Mouse (Mus musculus) retina, postnatal 1 day (tissue): ENCODE results near the gene Renbp.

Source experiments
- DNase-seq: peaks from one replicate; pipeline ENCODE4 v3.0.0-alpha.2; 2012

Renbp gene

DNA sequence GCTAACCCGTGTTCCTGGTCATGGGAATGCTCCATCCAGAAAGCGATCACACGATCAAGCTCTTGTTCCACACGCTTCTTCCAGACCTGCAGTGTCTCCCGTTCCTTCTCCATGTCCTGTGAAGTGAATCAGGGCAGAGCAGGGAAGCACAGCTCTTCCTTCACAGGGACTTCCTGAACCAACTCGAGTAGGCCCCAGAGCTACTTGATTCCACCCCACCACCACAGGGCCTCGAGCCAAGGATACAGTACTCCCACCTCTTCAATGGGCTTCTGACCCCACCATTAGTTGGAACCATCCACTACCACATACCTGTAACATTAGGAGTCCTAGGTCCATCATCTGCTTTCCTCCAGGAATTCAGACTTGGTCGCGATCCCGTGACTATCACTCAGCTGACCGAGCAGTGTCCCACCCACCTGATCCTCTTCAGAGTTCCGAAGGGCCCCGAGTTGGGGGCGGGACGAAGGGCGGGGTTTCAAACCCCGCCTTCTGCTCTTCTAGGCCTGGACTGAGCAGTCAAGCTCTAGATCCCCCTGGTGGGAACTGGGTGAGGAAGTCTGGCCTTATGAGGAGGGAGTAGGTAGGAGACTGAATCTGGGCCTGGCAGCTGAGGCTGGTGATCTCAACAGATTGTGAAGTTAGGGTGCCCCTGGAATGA, at the start of gene Renbp:
Gene Renbp (minus strand): TSS at position 449 of the 661 bp plus-strand sequence.
- DNase-seq = peak; percentile 82

- no peak for DNase-seq
Measured at GRCm38 (mm10) chrX:73977783-73978182, 47.1 kb upstream of the Renbp start.

DNA sequence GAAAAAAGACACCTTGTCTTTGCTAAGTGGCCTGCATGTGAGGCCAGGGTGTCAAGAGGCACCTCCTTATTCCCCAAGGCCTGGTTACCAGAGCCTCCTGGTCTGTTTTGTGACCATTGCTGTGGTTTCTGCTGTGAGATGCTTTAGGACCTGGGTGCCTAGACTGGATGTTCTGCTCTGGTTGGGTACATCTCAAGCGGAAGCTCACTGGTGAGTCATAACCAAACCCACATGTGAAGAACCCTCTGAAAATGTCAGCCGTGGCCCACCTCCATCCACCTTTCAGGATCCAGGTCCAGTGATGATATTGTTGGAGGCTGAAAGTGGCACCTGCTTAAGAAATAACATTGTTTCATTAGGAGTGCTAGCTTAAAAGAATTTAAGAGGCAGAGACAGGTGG, 45.6 kb upstream of the Renbp start:
- no peak for DNase-seq

DNA sequence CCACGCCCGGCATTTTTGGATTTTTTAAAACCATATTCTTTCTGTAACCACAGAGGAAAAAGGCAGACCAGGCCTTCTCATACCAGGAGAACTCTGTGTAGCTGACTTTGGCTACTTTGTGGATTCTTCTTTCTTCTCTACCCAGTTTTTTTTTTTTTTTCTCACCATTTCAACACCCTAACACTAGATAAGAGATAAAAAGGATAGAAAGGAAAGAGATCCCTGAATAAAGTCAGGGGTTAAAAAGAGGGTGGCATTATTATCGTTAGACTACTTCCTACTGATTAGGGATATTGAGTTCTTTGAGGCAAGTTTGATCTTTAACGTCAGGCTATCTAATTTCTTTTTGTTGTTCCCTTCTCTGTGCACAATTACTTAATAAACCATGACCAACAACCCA, 42.1 kb upstream of the Renbp start:
- DNase-seq = no peak

GRCm38 (mm10) chrX:73970781-73971180, 40.1 kb upstream of the Renbp start:
- no peak for DNase-seq

DNA sequence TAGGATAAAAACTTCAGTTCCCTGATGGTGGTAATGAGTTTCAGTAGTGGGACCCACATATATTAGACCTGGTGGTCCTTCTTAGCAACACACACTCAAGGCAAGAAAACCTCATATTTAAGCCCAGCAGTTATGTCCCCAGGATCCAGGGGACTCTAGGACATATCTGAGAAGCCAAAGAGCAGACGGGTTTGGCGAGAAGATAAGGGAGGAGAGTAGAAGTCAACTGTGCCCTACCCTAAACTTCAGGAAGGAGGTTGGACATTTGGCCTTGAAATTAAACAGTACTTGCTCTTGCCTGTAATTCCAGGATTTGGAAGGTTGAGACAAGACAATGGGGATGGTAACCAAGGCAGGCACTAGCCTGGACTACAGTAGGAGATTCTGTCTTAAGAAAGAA, 39.1 kb upstream of the Renbp start:
- no peak for DNase-seq

- no peak for DNase-seq
Measured at GRCm38 (mm10) chrX:73969167-73969566, 38.5 kb upstream of the Renbp start.

DNA sequence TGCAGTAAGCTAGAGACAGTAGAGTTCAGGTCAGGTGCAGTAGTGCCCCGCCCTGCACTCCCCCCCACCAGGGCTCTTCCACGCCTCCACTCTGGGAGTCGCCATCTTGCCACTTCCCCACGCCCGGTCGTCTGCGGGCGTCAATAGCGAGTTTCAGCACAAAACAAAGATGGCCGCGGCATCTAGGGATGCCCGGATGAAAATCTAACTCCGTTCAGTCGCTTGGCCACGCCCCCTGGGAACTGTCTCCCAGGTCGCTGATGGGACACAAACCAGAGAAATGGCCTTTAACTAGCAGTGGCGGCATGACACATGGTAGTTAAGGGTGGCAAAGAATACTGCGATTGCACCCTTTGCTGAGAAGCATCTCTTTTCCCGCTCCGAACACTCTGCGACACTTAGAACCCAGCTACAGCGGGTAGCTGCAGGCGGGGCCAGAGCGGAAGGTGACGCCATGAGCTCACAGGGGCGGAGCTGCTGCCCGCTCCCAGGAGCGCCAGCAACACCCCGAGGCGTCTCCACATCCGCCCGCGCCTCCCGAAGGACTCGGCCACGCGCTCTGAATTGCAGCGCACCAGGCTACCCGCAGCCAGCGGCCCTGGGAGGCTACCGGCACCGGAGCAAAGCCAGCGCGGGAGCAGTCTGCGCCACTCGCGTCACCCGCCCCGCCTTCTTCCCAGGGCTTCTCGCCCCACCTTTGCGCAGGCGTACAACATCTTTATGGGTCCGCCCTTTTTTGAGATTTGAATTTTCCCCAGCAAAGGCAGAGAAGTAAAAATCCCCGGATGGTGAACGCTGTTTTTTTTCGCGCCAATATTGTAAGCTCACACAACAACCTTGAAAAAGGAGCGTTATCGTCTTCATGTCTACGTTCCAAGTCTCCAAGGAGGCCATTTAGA, 36.8 kb upstream of the Renbp start:
- peak; percentile 97 for DNase-seq

DNA sequence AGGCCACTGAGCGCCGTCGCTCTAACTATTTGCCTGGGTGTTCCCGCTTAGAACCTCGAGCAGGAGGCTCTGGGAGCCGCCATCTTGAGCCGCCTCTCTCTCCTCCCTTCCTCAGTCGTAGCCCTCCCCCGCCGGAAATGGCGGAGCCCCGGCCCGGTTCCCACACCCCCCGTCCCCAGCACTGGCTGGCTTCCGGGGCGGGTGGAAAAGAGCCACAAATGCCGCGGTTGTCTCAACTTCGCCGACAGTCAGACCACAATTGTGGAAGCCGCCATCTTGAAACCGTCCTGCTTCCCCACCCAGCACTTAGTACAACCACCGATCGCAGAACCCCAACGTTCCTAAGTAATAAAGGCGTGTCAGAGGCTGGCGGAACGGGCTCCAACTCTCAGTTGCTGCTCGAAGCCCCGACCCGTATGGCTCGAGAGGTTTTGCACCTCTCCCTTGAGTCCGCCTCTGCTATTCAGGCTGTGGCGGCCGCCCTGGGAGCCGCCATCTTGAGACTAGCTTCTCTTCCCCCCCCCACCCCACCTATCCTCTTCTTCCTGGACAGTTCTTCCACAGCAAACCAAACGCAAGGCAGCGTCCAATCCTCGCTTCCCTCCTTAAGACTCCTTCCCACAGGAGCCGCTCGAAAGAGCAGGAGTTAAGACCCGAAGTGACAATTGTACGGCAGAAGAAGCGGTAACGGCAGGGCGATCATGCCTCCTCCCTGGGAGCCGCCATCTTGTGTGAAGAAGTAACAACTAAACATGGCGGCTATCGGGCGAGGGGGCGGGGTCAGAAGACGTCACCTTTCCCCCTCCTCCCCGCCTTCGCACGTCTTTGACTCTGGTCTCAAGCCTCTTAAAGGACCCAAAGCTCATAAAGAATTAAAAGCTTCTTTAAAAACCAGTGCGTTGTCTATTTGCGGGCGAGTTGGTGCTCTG, 35.9 kb upstream of the Renbp start, which contains the start of gene Hcfc1:
Gene Hcfc1 (minus strand): TSS at position 110 of the 929 bp plus-strand sequence.
- peak; percentile 93 for DNase-seq

- peak; percentile 18 for DNase-seq
Measured at GRCm38 (mm10) chrX:73965307-73965706, 34.7 kb upstream of the Renbp start.

DNA sequence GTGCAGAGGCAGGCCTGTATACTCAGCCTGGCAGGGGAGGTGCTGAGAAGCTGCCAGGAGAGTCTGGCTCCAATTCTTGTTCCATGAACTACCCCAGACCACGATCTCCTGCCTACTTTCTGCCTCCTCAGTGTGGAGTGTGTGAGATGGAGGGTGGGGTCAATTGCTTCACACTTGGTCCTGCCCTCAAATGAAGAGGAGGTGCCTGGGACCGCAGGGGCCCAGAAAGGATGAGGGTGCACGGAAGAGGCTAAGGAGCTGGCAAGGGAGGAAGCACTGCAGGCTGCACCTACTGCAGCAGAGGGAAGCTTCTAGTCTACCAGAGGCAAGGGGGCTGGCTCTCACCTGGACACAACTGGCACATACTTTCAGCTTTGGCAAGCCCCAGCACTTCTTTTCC, 33.7 kb upstream of the Renbp start:
- DNase-seq = no peak

DNA sequence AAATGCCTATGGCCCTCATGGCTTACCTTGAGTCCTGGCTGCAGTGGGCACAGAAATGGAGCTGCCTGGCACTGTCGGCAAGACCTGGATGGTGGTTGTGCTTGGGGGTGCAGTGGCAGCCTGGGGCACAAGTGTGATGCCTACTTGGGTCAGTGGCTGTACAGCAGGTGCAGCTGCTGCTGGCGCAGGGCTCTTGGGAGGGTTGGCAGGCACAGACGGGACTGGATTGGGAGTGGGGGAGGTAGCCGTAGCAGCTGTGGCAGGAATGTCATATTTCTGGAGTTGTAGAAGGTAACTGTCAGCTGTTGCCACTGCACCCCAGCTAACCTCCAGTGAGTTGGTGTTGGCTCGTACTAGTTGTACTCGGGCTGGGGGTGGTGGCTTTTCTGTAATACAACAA, 24.3 kb upstream of the Renbp start:
- no peak for DNase-seq

- DNase-seq = no peak
Measured at GRCm38 (mm10) chrX:73952603-73953002, 22.0 kb upstream of the Renbp start.

- DNase-seq = no peak
Measured at GRCm38 (mm10) chrX:73949341-73949740, 18.7 kb upstream of the Renbp start.

GRCm38 (mm10) chrX:73948647-73949046, 18.0 kb upstream of the Renbp start:
- DNase-seq = peak; percentile 82

DNA sequence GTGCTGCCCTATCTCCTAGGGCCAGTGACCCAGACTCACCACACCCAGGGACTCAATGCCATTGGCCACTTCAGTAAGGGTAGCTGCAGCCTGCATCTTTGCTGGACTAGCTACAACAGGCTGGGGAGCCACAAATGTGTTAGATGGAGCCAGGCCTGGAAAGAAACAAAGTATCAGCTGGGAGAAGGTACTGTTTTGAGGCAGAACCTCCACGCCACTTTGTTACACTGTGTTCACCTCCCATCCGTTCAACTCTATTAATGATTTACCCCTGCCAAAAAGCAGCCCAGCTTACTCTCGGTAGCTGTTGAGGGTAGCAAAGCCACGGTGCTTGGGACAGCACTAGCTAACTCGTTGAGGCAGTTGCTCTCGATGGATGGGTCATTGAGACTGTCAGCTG, 16.2 kb upstream of the Renbp start:
- DNase-seq = no peak

DNA sequence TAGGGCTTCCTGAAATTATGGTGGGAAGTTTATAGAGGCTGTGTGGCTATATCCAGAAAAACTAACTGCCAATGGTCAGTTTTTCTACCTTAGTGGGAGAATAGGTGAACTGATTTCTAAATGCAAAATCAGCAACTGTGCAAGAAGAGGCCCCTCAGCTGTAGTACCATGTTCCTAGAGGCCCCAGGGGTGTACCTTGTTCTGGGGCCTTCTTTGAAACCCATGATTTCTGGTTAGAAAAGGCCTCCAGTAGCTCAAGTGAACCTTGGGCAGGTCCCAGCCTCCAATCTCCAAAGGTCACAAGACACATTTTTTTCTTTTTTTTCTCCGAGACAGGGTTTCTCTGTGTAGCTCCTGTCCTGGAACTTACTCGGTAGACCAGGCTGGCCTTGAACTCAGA, 11.6 kb upstream of the Renbp start:
- DNase-seq = no peak

DNA sequence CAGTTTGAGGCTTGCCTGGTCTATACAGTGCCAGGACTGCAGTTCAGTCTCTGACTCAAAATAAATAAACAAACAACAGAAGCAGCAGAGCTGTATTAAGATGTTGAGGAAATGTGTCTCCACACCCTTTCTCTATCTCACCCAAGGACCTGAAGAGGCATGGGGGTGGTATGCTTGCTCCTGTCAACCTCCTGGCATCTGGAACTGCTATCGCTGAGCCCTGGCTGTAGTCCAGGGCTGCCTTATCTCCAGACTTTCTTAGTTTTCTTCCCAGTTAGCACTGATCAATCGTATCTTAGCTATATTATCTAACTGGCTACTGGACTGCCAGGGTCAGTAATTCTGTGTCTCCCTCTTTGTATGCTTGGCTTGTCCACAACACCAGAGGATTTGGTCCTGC, 11.2 kb upstream of the Renbp start:
- DNase-seq = no peak

DNA sequence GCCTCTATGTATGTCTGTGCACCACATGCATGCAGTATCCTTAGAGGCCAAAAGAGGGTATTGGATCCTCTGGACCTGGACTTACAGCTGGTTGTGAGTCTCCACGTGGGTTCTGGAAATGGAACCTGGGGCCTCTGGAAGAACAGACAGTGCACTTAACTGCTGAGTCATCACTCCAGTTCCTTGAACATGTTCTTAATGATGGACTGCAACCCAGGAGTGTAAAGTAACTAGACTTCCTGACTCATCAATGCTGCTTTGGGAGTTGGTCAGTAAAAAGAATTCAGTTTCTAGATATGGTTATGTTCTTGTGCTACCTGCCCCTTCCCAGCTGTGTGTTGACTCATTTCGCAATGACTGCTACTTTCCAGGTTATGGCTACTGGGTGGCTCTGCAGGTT, 1.2 kb upstream of the Renbp start:
- no peak for DNase-seq

- no peak for DNase-seq
Measured at GRCm38 (mm10) chrX:73922550-73922882, 8.1 kb downstream of the Renbp start.

DNA sequence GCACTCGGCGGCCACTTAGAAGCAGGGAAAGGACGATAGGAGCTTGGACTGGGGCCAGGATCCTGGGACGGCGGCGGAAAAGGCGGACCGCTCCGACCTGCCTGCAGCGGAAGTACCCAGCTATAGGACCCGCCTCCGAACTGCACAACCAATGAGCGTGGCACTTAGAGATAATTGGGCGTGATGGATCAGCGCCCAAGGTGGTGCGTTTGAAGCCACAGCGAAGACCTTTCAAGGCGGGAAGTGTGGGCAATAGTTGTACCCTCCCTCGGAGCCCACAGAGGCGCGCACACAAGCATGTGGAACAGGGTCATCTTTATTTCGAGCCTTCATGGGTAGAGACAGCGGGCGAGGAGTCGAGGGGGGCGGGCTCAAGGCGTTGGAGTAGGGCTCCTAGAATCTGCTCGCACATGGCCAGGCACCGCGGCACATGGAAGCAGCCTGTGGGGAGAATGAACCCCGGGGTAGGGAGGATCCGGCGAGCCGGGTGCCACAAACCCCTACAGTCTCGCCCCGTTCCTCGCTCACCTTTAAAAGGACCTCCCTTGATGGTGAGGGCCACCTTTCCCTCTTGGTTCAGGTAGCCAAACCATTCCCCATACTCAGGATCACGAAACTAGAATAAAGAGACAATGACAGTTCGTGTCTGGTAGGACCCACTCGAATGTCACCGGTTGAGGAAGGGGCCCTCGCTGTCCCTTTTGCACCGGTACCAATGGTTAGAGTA, 8.7 kb downstream of the Renbp start, which contains the start of the genes Arhgap4 and Naa10:
Gene Arhgap4 (minus strand): TSS at position 48 of the 727 bp plus-strand sequence.
Gene Naa10 (minus strand): TSS at position 122 of the 727 bp plus-strand sequence.
- DNase-seq = peak; percentile 95

GRCm38 (mm10) chrX:73921285-73921822, 9.3 kb downstream of the Renbp start:
- no peak for DNase-seq
